Mouse (Mus musculus): ENCODE measurements at regions not wholly inside any gene's neighbourhood (a gene's known extent, or its start where the extent isn't known, plus 50 kb on each side); places are given as distances from the start of the nearest gene placed in this dataset.

GRCm38 (mm10) chr11:71897141-71897540 is 140.2 kb downstream of the Aipl1 start:
- Histone ChIP-seq H3K4me1 (ENCODE audit: control insufficient read depth in 1 of 2, insufficient read depth in 2 of 2) (no peaks in the 10 kb centered on the region; a peak in 1 of 4 replicates), H3K36me3 (replicated peaks in 1 of 2; ENCODE audit: control insufficient read depth in 1 of 2, insufficient read depth in 1 of 2, low read length in 1 of 2) (no peaks in the 10 kb centered on the region), H3K27ac (ENCODE audit: insufficient read depth, low read depth) (no peak overlapping the region), H3K9me3 (replicated peaks; ENCODE audit: low read length) (peaks cover 12% of the 10 kb centered on the region), H3K27me3 (replicated peaks) (peaks cover 53% of the 10 kb centered on the region), H3K79me2 (replicated peaks; ENCODE audit: control insufficient read depth, extremely low read depth, insufficient read depth, poor library complexity, severe bottlenecking) (no peaks in the 10 kb centered on the region), H3K4me2 (ENCODE audit: insufficient read depth, low read depth, poor library complexity, severe bottlenecking) (no peak overlapping the region), H3K9ac (ENCODE audit: insufficient read depth, low read depth) (no peak overlapping the region), H3K4me3 (replicated peaks in 1 of 3; ENCODE audit: low read depth in 2 of 3, low read length in 2 of 3, poor library complexity in 1 of 3) (no peak overlapping the region)
- in situ Hi-C loops (cut with MboI; ENCODE audit: low pct_ligation_motif_present, low pct_unique_long_range_greater_than_20kb, low sequenced_read_pairs) (no loop called here), dilution Hi-C loops (cut with MboI; ENCODE audit: extremely low pct_ligation_motif_present, extremely low pct_unique_long_range_greater_than_20kb, low sequenced_read_pairs) (no loop called here)
- no peak for DNase-seq (ENCODE audit: extremely low read depth)
- TF ChIP-seq NRF1 (IDR thresholded peaks at IDR 0.05; ENCODE audit: low read depth, low read length) (no peak), JUN (IDR thresholded peaks at IDR 0.05; ENCODE audit: insufficient read depth, low read depth, low read length) (no peak), IRF4 (IDR thresholded peaks at IDR 0.05; ENCODE audit: low read depth, low read length) (no peak), RAD21 (IDR thresholded peaks at IDR 0.05; ENCODE audit: low read depth, low read length) (no peak), RCOR1 (conservative IDR thresholded peaks at IDR 0.05; ENCODE audit: low read depth, low read length) (no peak), PAX5 (IDR thresholded peaks at IDR 0.05; ENCODE audit: low read length) (no peak), TBP (conservative IDR thresholded peaks at IDR 0.05; ENCODE audit: low read depth, low read length) (no peak)

DNA sequence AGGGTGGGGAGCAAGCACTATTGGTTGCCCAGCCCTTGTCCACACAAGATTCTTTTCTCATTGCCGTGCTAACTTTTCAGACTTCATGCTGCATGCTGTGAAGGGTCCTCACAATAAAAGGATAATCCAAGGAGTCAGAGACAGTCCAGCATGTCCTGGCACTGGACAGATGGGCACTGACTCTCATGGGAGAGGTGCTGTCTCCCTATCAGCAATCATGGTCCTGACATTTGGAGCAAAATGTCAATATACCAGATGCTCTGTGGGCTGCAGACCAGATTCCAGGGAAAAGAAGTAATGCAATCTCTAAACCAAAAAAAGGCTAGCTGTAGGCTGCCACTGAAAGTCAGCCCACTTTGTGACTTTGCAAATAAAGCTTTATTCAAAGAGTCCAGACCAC is 141.5 kb downstream of the Wscd1 start:
- no peaks in the 10 kb centered on the region for H3K4me1 ChIP-seq (ENCODE audit: control insufficient read depth in 1 of 2, insufficient read depth in 2 of 2)
- no peak overlapping the region for H3K4me3 ChIP-seq (replicated peaks in 1 of 3; ENCODE audit: low read depth in 2 of 3, low read length in 2 of 3, poor library complexity in 1 of 3)
- no peak overlapping the region for H3K27ac ChIP-seq (ENCODE audit: insufficient read depth, low read depth)
- peaks cover 12% of the 10 kb centered on the region for H3K9me3 ChIP-seq (replicated peaks; ENCODE audit: low read length)
- H3K9ac ChIP-seq (ENCODE audit: insufficient read depth, low read depth): no peak overlapping the region
- dilution Hi-C loops (cut with MboI; ENCODE audit: extremely low pct_ligation_motif_present, extremely low pct_unique_long_range_greater_than_20kb, low sequenced_read_pairs) (no loop called here), in situ Hi-C loops (cut with MboI; ENCODE audit: low pct_ligation_motif_present, low pct_unique_long_range_greater_than_20kb, low sequenced_read_pairs) (no loop called here)
- H3K79me2 ChIP-seq (replicated peaks; ENCODE audit: control insufficient read depth, extremely low read depth, insufficient read depth, poor library complexity, severe bottlenecking): no peaks in the 10 kb centered on the region
- DNase-seq (ENCODE audit: extremely low read depth): no peak
- no peak overlapping the region for H3K4me2 ChIP-seq (ENCODE audit: insufficient read depth, low read depth, poor library complexity, severe bottlenecking)
- no peak for TF ChIP-seq MEF2A (IDR thresholded peaks at IDR 0.05; ENCODE audit: borderline replicate concordance, low read depth, low read length)
- TF ChIP-seq HCFC1 (IDR thresholded peaks at IDR 0.05; ENCODE audit: low read depth, low read length): no peak
- TF ChIP-seq KAT2A (IDR thresholded peaks at IDR 0.05; ENCODE audit: insufficient replicate concordance, low read length): no peak
- no peaks in the 10 kb centered on the region for H3K36me3 ChIP-seq (replicated peaks in 1 of 2; ENCODE audit: control insufficient read depth in 1 of 2, insufficient read depth in 1 of 2, low read length in 1 of 2)
- peaks cover 52% of the 10 kb centered on the region for H3K27me3 ChIP-seq (replicated peaks)

GRCm38 (mm10) chr11:71889161-71889560 is 139.4 kb downstream of the Wscd1 start:
- in situ Hi-C loops (cut with MboI; ENCODE audit: low pct_ligation_motif_present, low pct_unique_long_range_greater_than_20kb, low sequenced_read_pairs): no loop called here

More at GRCm38 (mm10) chr11:71889161-71889560, 139.4 kb downstream of the Wscd1 start:
- DNase-seq (ENCODE audit: extremely low read depth): no peak
- no peak overlapping the region for H3K4me3 ChIP-seq (replicated peaks in 1 of 3; ENCODE audit: low read depth in 2 of 3, low read length in 2 of 3, poor library complexity in 1 of 3)
- H3K4me1 ChIP-seq (ENCODE audit: control insufficient read depth in 1 of 2, insufficient read depth in 2 of 2): no peaks in the 10 kb centered on the region
- no peak overlapping the region for H3K9ac ChIP-seq (ENCODE audit: insufficient read depth, low read depth)
- H3K9me3 ChIP-seq (replicated peaks; ENCODE audit: low read length): no peaks in the 10 kb centered on the region
- peaks cover 46% of the 10 kb centered on the region for H3K27me3 ChIP-seq (replicated peaks)
- dilution Hi-C loops (cut with MboI; ENCODE audit: extremely low pct_ligation_motif_present, extremely low pct_unique_long_range_greater_than_20kb, low sequenced_read_pairs): no loop called here
- no peak overlapping the region for H3K27ac ChIP-seq (ENCODE audit: insufficient read depth, low read depth)
- TF ChIP-seq JUN (IDR thresholded peaks at IDR 0.05; ENCODE audit: insufficient read depth, low read depth, low read length): no peak
- TF ChIP-seq POLR2A (IDR thresholded peaks at IDR 0.05; ENCODE audit: low read depth, low read length): no peak
- no peak for TF ChIP-seq MAX (IDR thresholded peaks at IDR 0.05; ENCODE audit: low read length)
- no peaks in the 10 kb centered on the region for H3K36me3 ChIP-seq (replicated peaks in 1 of 2; ENCODE audit: control insufficient read depth in 1 of 2, insufficient read depth in 1 of 2, low read length in 1 of 2)
- H3K79me2 ChIP-seq (replicated peaks; ENCODE audit: control insufficient read depth, extremely low read depth, insufficient read depth, poor library complexity, severe bottlenecking): no peaks in the 10 kb centered on the region
- H3K4me2 ChIP-seq (ENCODE audit: insufficient read depth, low read depth, poor library complexity, severe bottlenecking): no peak overlapping the region

Data from CH12.LX (cell line).